Mouse (Mus musculus) embryo, embryonic 11 days (tissue): ENCODE measurements at regions not wholly inside any gene's neighbourhood (a gene's known extent, or its start where the extent isn't known, plus 50 kb on each side); places are given as distances from the start of the nearest gene placed in this dataset.

ENCODE experiments used
- DNase-seq: peaks from one replicate; pipeline ENCODE4 v3.0.0-alpha.2; 2015

- DNase-seq = peak; percentile 49
These were observed 55.3 kb downstream of the Tril start for GRCm38 (mm10) chr6:53765302-53765701.

- peak; percentile 43 for DNase-seq
These were observed 58.0 kb downstream of the Tril start for GRCm38 (mm10) chr6:53762586-53762985.

GRCm38 (mm10) chr6:53760651-53761058 lies 60.0 kb downstream of the Tril start:
- DNase-seq = peak; percentile 64

GRCm38 (mm10) chr6:53759686-53760306 lies 60.8 kb downstream of the Tril start:
- DNase-seq = peak; percentile 28

GRCm38 (mm10) chr6:53754366-53754765 lies 66.3 kb downstream of the Tril start:
- no peak for DNase-seq

GRCm38 (mm10) chr6:53750539-53750938 lies 70.1 kb downstream of the Tril start:
- DNase-seq = no peak
